Comparison of ENCODE assay signal across 8 mouse cellular contexts in the genomic region with DNA sequence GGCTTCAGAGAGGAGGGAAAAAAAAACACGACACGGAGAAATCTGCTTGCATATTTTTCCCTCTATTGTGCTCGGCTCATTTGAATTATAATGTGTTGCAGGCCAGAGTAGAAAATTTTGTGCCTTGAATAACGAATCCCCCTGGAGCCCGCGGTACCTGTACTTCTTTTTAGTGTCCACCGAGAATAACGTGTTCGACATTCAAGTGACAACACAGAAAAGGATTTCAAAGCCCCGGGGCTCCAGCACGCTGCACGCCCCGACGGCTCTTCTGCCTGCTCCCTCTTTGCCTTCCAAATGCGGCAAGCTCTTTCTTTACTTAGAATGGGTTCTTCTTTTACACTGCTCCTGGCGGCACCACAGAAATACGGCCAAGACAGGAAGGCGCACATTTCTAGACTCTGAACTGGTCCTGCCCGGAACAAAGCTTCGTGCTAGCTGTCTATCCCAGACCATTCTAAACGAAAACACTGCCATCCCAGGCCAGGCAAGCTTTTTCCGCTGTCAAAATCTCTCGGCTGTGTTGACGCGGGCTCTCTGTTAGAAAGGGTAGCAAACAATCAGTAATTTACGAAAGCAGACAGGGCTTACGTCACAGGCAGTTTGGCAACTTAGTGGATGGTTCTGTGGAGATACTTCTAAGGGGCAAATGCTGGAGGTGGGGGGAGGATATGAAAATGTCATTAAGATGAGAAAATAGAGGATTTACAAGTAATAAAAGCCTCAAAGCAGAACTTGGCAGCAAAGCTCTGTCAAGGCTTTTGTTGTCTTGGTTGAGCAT.
DNase-seq lines count a peak whose midpoint lies in the region; ATAC-seq lines count a peak whose summit lies in the region.

No protein-coding gene starts in this region.

- H3K4me3 ChIP-seq in forebrain, embryonic 11.5 days (ENCODE audit: low read depth, low read length): peak overlapping the region; percentile 25
- H3K4me3 ChIP-seq in hindbrain, embryonic 13.5 days: peak overlapping the region; percentile 41
- peak overlapping the region; percentile 45 for H3K4me3 ChIP-seq in lung, embryonic 16.5 days (ENCODE audit: low read length)

- DNase-seq in CD4-positive helper T cell, adult 2 months (ENCODE audit: low read depth, low spot score): peak; percentile 10
- peak; percentile 56 for DNase-seq in adrenal gland, postnatal 14 days
- peak; percentile 62 for DNase-seq in forebrain, embryonic 11.5 days (ENCODE audit: low spot score)
- DNase-seq in layer of hippocampus, postnatal 10 days (ENCODE audit: low spot score in 2 of 2): peak; percentile 56 to 61
- DNase-seq in retina, postnatal 1 day: peak; percentile 54
- DNase-seq in spleen, postnatal 14 days (ENCODE audit: low spot score in 2 of 2): no peak

- H3K4me1 ChIP-seq in forebrain, embryonic 11.5 days (replicated peaks; ENCODE audit: control insufficient read depth, insufficient read depth, low read length): peaks cover 11% of the 10 kb centered on the region; the same call in 1 of the 2 replicates
- H3K4me1 ChIP-seq in hindbrain, embryonic 13.5 days (replicated peaks): peaks cover 27% of the 10 kb centered on the region
- peaks cover 12% of the 10 kb centered on the region for H3K4me1 ChIP-seq in lung, embryonic 16.5 days (replicated peaks; ENCODE audit: control insufficient read depth, insufficient read depth, low read length)

- no peaks in the 10 kb centered on the region for H3K9me3 ChIP-seq in forebrain, embryonic 11.5 days (ENCODE audit: control insufficient read depth, low read length)
- no peaks in the 10 kb centered on the region for H3K9me3 ChIP-seq in hindbrain, embryonic 13.5 days
- H3K9me3 ChIP-seq in lung, embryonic 16.5 days (ENCODE audit: control insufficient read depth, low read length): no peaks in the 10 kb centered on the region

- H3K36me3 ChIP-seq in forebrain, embryonic 11.5 days (ENCODE audit: control insufficient read depth, insufficient read depth, low read length): no peaks in the 10 kb centered on the region
- no peaks in the 10 kb centered on the region for H3K36me3 ChIP-seq in hindbrain, embryonic 13.5 days
- H3K36me3 ChIP-seq in lung, embryonic 16.5 days (ENCODE audit: control insufficient read depth, insufficient read depth, low read length): no peaks in the 10 kb centered on the region

- peak overlapping the region; percentile 21; the same call in 1 of the 2 replicates for H3K27ac ChIP-seq in forebrain, embryonic 11.5 days (ENCODE audit: low read depth, low read length)
- peak overlapping the region; percentile 88 for H3K27ac ChIP-seq in hindbrain, embryonic 13.5 days
- no peak overlapping the region for H3K27ac ChIP-seq in lung, embryonic 16.5 days (ENCODE audit: low read length)

- 2% methylated on average over 27 of the region's 27 CpGs for WGBS in forebrain, embryonic 11.5 days
- 3% methylated on average over 27 of the region's 27 CpGs for WGBS in hindbrain, embryonic 13.5 days
- WGBS in lung, embryonic 16.5 days: 3% methylated on average over 27 of the region's 27 CpGs

- peak overlapping the region; percentile 50 for H3K4me2 ChIP-seq in forebrain, embryonic 11.5 days (ENCODE audit: low read depth, low read length, severe bottlenecking)
- peak overlapping the region; percentile 62 for H3K4me2 ChIP-seq in hindbrain, embryonic 13.5 days
- peak overlapping the region; percentile 66 for H3K4me2 ChIP-seq in lung, embryonic 16.5 days (ENCODE audit: low read depth, low read length)

- H3K9ac ChIP-seq in forebrain, embryonic 11.5 days (ENCODE audit: low read length): peak overlapping the region; percentile 51
- peak overlapping the region; percentile 75 for H3K9ac ChIP-seq in hindbrain, embryonic 13.5 days
- H3K9ac ChIP-seq in lung, embryonic 16.5 days (ENCODE audit: low read length): peak overlapping the region; percentile 5; the same call in 1 of the 2 replicates

- peak; percentile 57; the same call in 1 of the 2 replicates for ATAC-seq in forebrain, embryonic 11.5 days (replicated peaks; ENCODE audit: low FRiP score)
- ATAC-seq in hindbrain, embryonic 13.5 days (ENCODE audit: low FRiP score): peak; percentile 43
- ATAC-seq in lung, embryonic 16.5 days (ENCODE audit: low read depth): peak; percentile 64

- peaks cover 3% of the 10 kb centered on the region; the same call in 1 of the 2 replicates for H3K27me3 ChIP-seq in forebrain, embryonic 11.5 days (ENCODE audit: control insufficient read depth, insufficient read depth, low read length)
- H3K27me3 ChIP-seq in hindbrain, embryonic 13.5 days: peaks cover 12% of the 10 kb centered on the region; the same call in 1 of the 2 replicates
- H3K27me3 ChIP-seq in lung, embryonic 16.5 days (ENCODE audit: control insufficient read depth, insufficient read depth, low read depth, low read length): peaks cover 9% of the 10 kb centered on the region

Comparison
In these comparisons a context has a peak if more than half of its experiments do, and no peak if none do; other contexts are left out.
1. DNase-seq: peak in CD4-positive helper T cell, adult 2 months (single experiment), adrenal gland, postnatal 14 days (single experiment), forebrain, embryonic 11.5 days (single experiment), layer of hippocampus, postnatal 10 days (2 of 2) and retina, postnatal 1 day (single experiment); none in spleen, postnatal 14 days (0 of 2).
2. H3K9ac ChIP-seq: peak in every context shown above with its lines; median percentile 75 in hindbrain, embryonic 13.5 days; 51 in forebrain, embryonic 11.5 days; 5 in lung, embryonic 16.5 days.
3. Peak in every context shown above with its lines, with median percentiles within 50 percentile points of each other: ATAC-seq, H3K4me2 ChIP-seq and H3K4me3 ChIP-seq.